Mouse (Mus musculus) limb, embryonic 15.5 days (tissue): ENCODE data around the gene Glrb. TPM values are rescaled to one million over a fixed set of nuclear protein-coding genes. Genes with fewer than 3 reads are reported as not detected.

Experiments
- polyA plus RNA-seq: library from polyadenylated mRNA; unstranded; fragments of >200 nt; fragmentation: Nextera tagmentation; extraction: Ambion mirVana; gene quantifications from 2 replicates; pipeline ENCODE4 v1.2.1, GENCODE M21; 2015

The Glrb gene
- polyA plus RNA-seq, 1 experiment from 2014 or later = 16.7 TPM

Other genes starting within 250 kb of the Glrb start
- 4.3 and 5.7 TPM in 2 replicates for gene Gria2, start 110.8 kb downstream of the Glrb start, polyA plus RNA-seq
- 34.4 and 36.4 TPM in 2 replicates for gene Pdgfc, start 122.8 kb upstream of the Glrb start, polyA plus RNA-seq